Comparison of ENCODE assay signal across 8 mouse cellular contexts in the genomic region with DNA sequence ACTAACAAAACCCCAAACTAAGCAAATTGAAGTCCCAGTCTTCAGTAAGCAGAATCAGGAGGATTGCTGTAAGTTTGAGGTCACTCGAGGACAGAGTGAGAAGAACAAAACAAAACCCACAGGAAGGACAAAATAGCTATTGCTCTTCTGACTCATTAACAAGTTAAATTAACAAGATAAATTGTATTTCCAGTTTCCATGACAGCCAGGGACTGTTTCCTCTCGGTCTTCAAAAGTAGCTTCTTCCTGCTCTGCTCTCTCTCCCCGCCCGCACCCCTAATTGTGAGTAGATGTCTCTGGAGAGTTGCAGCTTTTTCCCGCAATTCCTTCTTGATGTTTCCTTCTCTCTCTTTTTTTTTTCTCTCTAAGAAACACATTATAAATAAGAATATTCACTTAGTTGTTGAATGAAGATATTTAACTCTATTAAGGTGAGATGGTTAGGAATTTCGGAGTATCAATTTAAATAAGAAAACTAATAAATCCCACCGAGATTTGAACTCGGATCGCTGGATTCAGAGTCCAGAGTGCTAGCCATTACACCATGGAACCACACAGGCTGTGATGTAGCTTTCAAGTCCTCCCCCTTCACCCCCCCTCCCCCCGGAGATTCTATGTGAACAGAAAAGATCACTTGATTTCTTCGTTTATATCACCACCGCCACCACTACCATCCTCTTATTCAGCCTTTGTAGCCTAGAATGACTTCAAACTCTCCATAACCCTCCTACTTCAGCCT. TPM values are rescaled to one million over a fixed set of nuclear protein-coding genes. Genes with fewer than 3 reads are reported as not detected.
DNase-seq lines count a peak whose midpoint lies in the region; ATAC-seq and TF ChIP-seq lines count a peak whose summit lies in the region.
"Had no signal": no experiment of that assay in that cellular context is flagged by ENCODE, and none has a peak within 500 bp of the region (broad histone marks: within the 10 kb centered on the region; RNA-seq: fewer than 3 reads in every experiment).

No protein-coding gene starts in this region.

- H3K4me1 ChIP-seq in embryonic facial prominence, embryonic 14.5 days (ENCODE audit: control insufficient read depth, insufficient read depth, low read length) = 0 out of 2 replicates have a peak, but pooled peaks cover 12% of the 10 kb centered on the region
- peaks cover 8% of the 10 kb centered on the region for H3K4me1 ChIP-seq in limb, embryonic 13.5 days
- H3K4me1 ChIP-seq in neural tube, embryonic 14.5 days (ENCODE audit: control insufficient read depth, insufficient read depth, low read length) = no peaks in the 10 kb centered on the region

- DNase-seq in 3T3-L1 (ENCODE audit: low read depth, low spot score) = peak; percentile 72
- DNase-seq in embryonic facial prominence, embryonic 14.5 days (ENCODE audit: low spot score) = no peak
- DNase-seq in spleen, adult 18-20 months = no peak
- DNase-seq in right cerebral cortex, postnatal 10 days (ENCODE audit: low spot score in 2 of 2) = no peak

- H3K79me2 ChIP-seq in C2C12 (ENCODE audit: control insufficient read depth, insufficient read depth) = no peaks in the 10 kb centered on the region

- H3K4me2 ChIP-seq in embryonic facial prominence, embryonic 14.5 days (ENCODE audit: low read depth, low read length) = peak overlapping the region; percentile 56
- peak overlapping the region; percentile 57 for H3K4me2 ChIP-seq in limb, embryonic 13.5 days (replicated peaks)
- no peak overlapping the region for H3K4me2 ChIP-seq in neural tube, embryonic 14.5 days (ENCODE audit: low read depth, low read length)

- TF ChIP-seq CTCF in C2C12 (IDR thresholded peaks at IDR 0.05; ENCODE audit: control insufficient read depth, insufficient read depth, insufficient read length) = no peak

- H3ac ChIP-seq in C2C12 (ENCODE audit: control insufficient read depth, insufficient read length, low read depth) = no peak overlapping the region

- peak overlapping the region; percentile 28 for H3K4me3 ChIP-seq in C2C12 (ENCODE audit: insufficient read depth, poor library complexity, severe bottlenecking)
- H3K4me3 ChIP-seq in embryonic facial prominence, embryonic 14.5 days (ENCODE audit: low read depth, low read length) = peak overlapping the region; percentile 38
- peak overlapping the region; percentile 35 for H3K4me3 ChIP-seq in limb, embryonic 13.5 days
- peak overlapping the region; percentile 3; the same call in 1 of the 2 replicates for H3K4me3 ChIP-seq in neural tube, embryonic 14.5 days (ENCODE audit: low read depth, low read length)

- H3K36me3 ChIP-seq in C2C12 (ENCODE audit: control insufficient read depth, insufficient read depth) = no peaks in the 10 kb centered on the region
- no peaks in the 10 kb centered on the region for H3K36me3 ChIP-seq in embryonic facial prominence, embryonic 14.5 days (ENCODE audit: control insufficient read depth, insufficient read depth, low read length)
- H3K36me3 ChIP-seq in limb, embryonic 13.5 days = no peaks in the 10 kb centered on the region
- no peaks in the 10 kb centered on the region for H3K36me3 ChIP-seq in neural tube, embryonic 14.5 days (ENCODE audit: control insufficient read depth, insufficient read depth, low read length)

- WGBS in embryonic facial prominence, embryonic 14.5 days = 3% methylated on average over 12 of the region's 12 CpGs
- WGBS in limb, embryonic 13.5 days = 2% methylated on average over 12 of the region's 12 CpGs
- 2% methylated on average over 12 of the region's 12 CpGs for WGBS in neural tube, embryonic 14.5 days

- no peak overlapping the region for H3K9ac ChIP-seq in embryonic facial prominence, embryonic 14.5 days (ENCODE audit: low read depth, low read length)
- H3K9ac ChIP-seq in limb, embryonic 13.5 days = no peak overlapping the region
- no peak overlapping the region for H3K9ac ChIP-seq in neural tube, embryonic 14.5 days (replicated peaks; ENCODE audit: low read depth, low read length)

- ATAC-seq in embryonic facial prominence, embryonic 14.5 days (ENCODE audit: low read depth) = no peak
- no peak for ATAC-seq in limb, embryonic 13.5 days (ENCODE audit: low FRiP score, low read depth)
- ATAC-seq in neural tube, embryonic 14.5 days (ENCODE audit: low read depth) = no peak

- no peaks in the 10 kb centered on the region for H3K79me3 ChIP-seq in C2C12 (ENCODE audit: low read depth)

- no peaks in the 10 kb centered on the region for H3K27me3 ChIP-seq in C2C12 (ENCODE audit: control insufficient read depth, insufficient read depth, insufficient read length)
- H3K27me3 ChIP-seq in embryonic facial prominence, embryonic 14.5 days (replicated peaks; ENCODE audit: control insufficient read depth, insufficient read depth, low read length) = peaks cover 85% of the 10 kb centered on the region
- peaks cover 82% of the 10 kb centered on the region for H3K27me3 ChIP-seq in limb, embryonic 13.5 days
- H3K27me3 ChIP-seq in neural tube, embryonic 14.5 days (ENCODE audit: control insufficient read depth, insufficient read depth, low read length) = peaks cover 67% of the 10 kb centered on the region

- H3K9me3 ChIP-seq in embryonic facial prominence, embryonic 14.5 days (ENCODE audit: control insufficient read depth, low read length) = peaks cover 3% of the 10 kb centered on the region; the same call in 1 of the 2 replicates
- no peaks in the 10 kb centered on the region for H3K9me3 ChIP-seq in limb, embryonic 13.5 days
- no peaks in the 10 kb centered on the region for H3K9me3 ChIP-seq in neural tube, embryonic 14.5 days (ENCODE audit: control insufficient read depth, low read length)

- H3K27ac ChIP-seq in embryonic facial prominence, embryonic 14.5 days (replicated peaks; ENCODE audit: low read depth, low read length) = no peak overlapping the region
- no peak overlapping the region for H3K27ac ChIP-seq in limb, embryonic 13.5 days
- no peak overlapping the region for H3K27ac ChIP-seq in neural tube, embryonic 14.5 days (ENCODE audit: low read depth, low read length)

TF ChIP-seq in C2C12, 6 proteins besides CTCF, POLR2A, EP300 and RAD21:
- TF ChIP-seq MAX (IDR thresholded peaks at IDR 0.05) = no peak
- no peak for TF ChIP-seq USF1 (IDR thresholded peaks at IDR 0.05; ENCODE audit: low read depth)
- no peak for TF ChIP-seq CEBPB (IDR thresholded peaks at IDR 0.05; ENCODE audit: low read depth)
- TF ChIP-seq MYOG (IDR thresholded peaks at IDR 0.05; ENCODE audit: control insufficient read depth, extremely low read depth, insufficient read length) = no peak

RNA-seq across cellular contexts. Expression of a gene that starts 13.3 kb away (rescaled TPM):
- polyA plus RNA-seq in C2C12 (2012; fragmentation: generic; extraction: Trizol) = 1.1 TPM
- 0.70 and 0.83 TPM in 2 replicates for polyA plus RNA-seq in embryonic facial prominence, embryonic 14.5 days (2014; fragmentation: Nextera tagmentation; extraction: Ambion mirVana)
- 0.98 and 1.1 TPM in 2 replicates for polyA plus RNA-seq in limb, embryonic 13.5 days (2015; fragmentation: Nextera tagmentation; extraction: Ambion mirVana)
- polyA plus RNA-seq in neural tube, embryonic 14.5 days (2014; fragmentation: Nextera tagmentation; extraction: Ambion mirVana) = not detected in 2 replicates
- polyA plus RNA-seq: liver, adult 2 months had no signal

RNA-seq across cellular contexts. Expression of a gene that starts 15.3 kb away (rescaled TPM):
- not detected for polyA plus RNA-seq in C2C12 (2012; fragmentation: generic; extraction: Trizol)
- 0.11 and 0.13 TPM in 2 replicates for polyA plus RNA-seq in embryonic facial prominence, embryonic 14.5 days (2014; fragmentation: Nextera tagmentation; extraction: Ambion mirVana)
- polyA plus RNA-seq in limb, embryonic 13.5 days (2015; fragmentation: Nextera tagmentation; extraction: Ambion mirVana) = 0.37 and 0.38 TPM in 2 replicates
- not detected in 2 replicates for polyA plus RNA-seq in neural tube, embryonic 14.5 days (2014; fragmentation: Nextera tagmentation; extraction: Ambion mirVana)
- polyA plus RNA-seq: liver, adult 2 months had no signal

RNA-seq across cellular contexts. Expression of a gene that starts 39.1 kb away (rescaled TPM):
- 9.5 TPM for polyA plus RNA-seq in C2C12 (2012; fragmentation: generic; extraction: Trizol)
- polyA plus RNA-seq in embryonic facial prominence, embryonic 14.5 days (2014; fragmentation: Nextera tagmentation; extraction: Ambion mirVana) = 13.1 TPM in 1 of 2 replicates, not detected in the other
- polyA plus RNA-seq in limb, embryonic 13.5 days (2015; fragmentation: Nextera tagmentation; extraction: Ambion mirVana) = 8.8 and 11.8 TPM in 2 replicates
- polyA plus RNA-seq in neural tube, embryonic 14.5 days (2014; fragmentation: Nextera tagmentation; extraction: Ambion mirVana) = not detected in 2 replicates
- polyA plus RNA-seq: liver, adult 2 months had no signal

RNA-seq across cellular contexts. Expression of a gene that starts 39.4 kb away (rescaled TPM):
- polyA plus RNA-seq in C2C12 (2012; fragmentation: generic; extraction: Trizol) = 12.8 TPM
- 3.9 and 6.6 TPM in 2 replicates for polyA plus RNA-seq in embryonic facial prominence, embryonic 14.5 days (2014; fragmentation: Nextera tagmentation; extraction: Ambion mirVana)
- 14.4 and 16.2 TPM in 2 replicates for polyA plus RNA-seq in limb, embryonic 13.5 days (2015; fragmentation: Nextera tagmentation; extraction: Ambion mirVana)
- 0.98 TPM in 1 of 2 replicates, not detected in the other for polyA plus RNA-seq in neural tube, embryonic 14.5 days (2014; fragmentation: Nextera tagmentation; extraction: Ambion mirVana)

RNA-seq across cellular contexts. Expression of a gene that starts 44.9 kb away (rescaled TPM):
- 31.8 TPM for polyA plus RNA-seq in C2C12 (2012; fragmentation: generic; extraction: Trizol)
- 11.8 and 13.3 TPM in 2 replicates for polyA plus RNA-seq in embryonic facial prominence, embryonic 14.5 days (2014; fragmentation: Nextera tagmentation; extraction: Ambion mirVana)
- 25.3 and 27.8 TPM in 2 replicates for polyA plus RNA-seq in limb, embryonic 13.5 days (2015; fragmentation: Nextera tagmentation; extraction: Ambion mirVana)
- polyA plus RNA-seq in neural tube, embryonic 14.5 days (2014; fragmentation: Nextera tagmentation; extraction: Ambion mirVana) = 5.7 and 5.8 TPM in 2 replicates
